Mouse (Mus musculus) midbrain, postnatal 0 days (tissue): Measurements from ENCODE around the gene Myh7b. TPM values are rescaled to one million over a fixed set of nuclear protein-coding genes. Genes with fewer than 3 reads are reported as not detected.

Experiments
- ATAC-seq: fragments of 200-750 bp; cut with Nextera tagmentation; 2 replicates; pipeline ENCODE4 v1.8.0; 2017; ENCODE audit warnings: moderate number of reproducible peaks, mild to moderate bottlenecking, moderate TSS enrichment, moderate library complexity; ENCODE audit not compliant: low FRiP score
- DNase-seq: peaks from one replicate; pipeline ENCODE4 v3.0.0-alpha.2; 2015; ENCODE audit warnings: low spot score
- H3K27ac ChIP-seq: fragments of 300-500 bp; sonication (generic); 2 replicates; pipeline ENCODE4 v1.5.1; 2014; ENCODE audit warnings: low read depth, mild to moderate bottlenecking, low read length, mixed read lengths
- H3K27me3 ChIP-seq: fragments of 300-500 bp; sonication (generic); 2 replicates; pipeline ENCODE4 v1.6.1; 2014; ENCODE audit warnings: low read length, control low read depth, mixed read lengths; ENCODE audit not compliant: insufficient read depth
- H3K36me3 ChIP-seq: fragments of 300-500 bp; sonication (generic); 2 replicates; pipeline ENCODE4 v1.6.1; 2014; ENCODE audit warnings: low read length, control low read depth, mixed read lengths; ENCODE audit not compliant: insufficient read depth
- H3K4me1 ChIP-seq: fragments of 300-500 bp; sonication (generic); 2 replicates; pipeline ENCODE4 v1.6.1; 2014; ENCODE audit warnings: mild to moderate bottlenecking, control low read depth, antibody characterized with exemption, low read length, mixed read lengths; ENCODE audit not compliant: insufficient read depth
- H3K4me2 ChIP-seq: fragments of 300-500 bp; sonication (generic); 2 replicates; pipeline ENCODE4 v1.6.1; 2014; ENCODE audit warnings: low read depth, mild to moderate bottlenecking, low read length, mixed read lengths; ENCODE audit not compliant: poor library complexity, severe bottlenecking
- H3K4me3 ChIP-seq: fragments of 300-500 bp; sonication (generic); 2 replicates; pipeline ENCODE4 v1.5.1; 2014; ENCODE audit warnings: low read depth, mild to moderate bottlenecking, low read length, moderate library complexity
- H3K9ac ChIP-seq: fragments of 300-500 bp; sonication (generic); replicated peaks from 2 replicates; pipeline ENCODE4 v1.6.1; 2014; ENCODE audit warnings: mild to moderate bottlenecking, low read length, moderate library complexity, mixed read lengths; ENCODE audit not compliant: poor library complexity, severe bottlenecking
- H3K9me3 ChIP-seq: fragments of 300-500 bp; sonication (generic); 2 replicates; pipeline ENCODE4 v1.6.1; 2016; ENCODE audit warnings: low read length, control low read depth
- CTCF ChIP-seq: IDR thresholded peaks from 2 replicates; pipeline ENCODE4 v1.5.1; 2016; ENCODE audit warnings: antibody characterized with exemption, mild to moderate bottlenecking
- WGBS: fragments of 180-500 bp; shearing (Covaris S2); extraction: QIAGEN DNeasy Blood & Tissue Kit; methylation state at CpG from one replicate; pipeline ENCODE4 v1.1.7; 2014; 5-methylcytosine and 5-hydroxymethylcytosine counted together
- polyA plus RNA-seq: library from polyadenylated mRNA; unstranded; fragments of >200 nt; fragmentation: Nextera tagmentation; extraction: Ambion mirVana; gene quantifications from 2 replicates; pipeline ENCODE4 v1.2.1, GENCODE M21; 2015
- total RNA-seq: library from RNA; depleted of rRNA; stranded (reverse); fragments of >200 nt; gene quantifications from 2 replicates; pipeline ENCODE4 v1.2.3, GENCODE M21; 2014

The Myh7b gene
- total and polyA plus RNA-seq, 2 experiments from 2014 or later: 0.38 to 3.4 TPM

DNA sequence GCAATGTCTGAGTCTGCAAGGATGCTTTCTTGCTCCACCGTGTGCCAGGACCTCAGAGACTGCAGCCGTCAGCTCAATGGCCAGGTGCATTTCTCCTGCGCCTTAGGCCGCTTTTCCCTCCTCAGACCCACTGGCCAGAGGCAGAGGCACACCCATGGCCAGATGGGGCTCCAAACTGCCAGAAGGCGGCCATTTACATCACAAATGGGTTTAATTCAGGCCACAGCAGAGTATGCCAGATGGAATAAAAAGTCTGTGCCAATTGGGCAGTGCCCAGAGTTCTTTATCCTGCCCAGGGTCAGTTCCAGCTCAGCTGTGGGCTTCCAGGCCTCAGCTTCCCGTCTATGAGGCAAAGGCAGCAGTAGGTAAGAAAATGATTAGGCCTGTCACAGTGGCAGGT is 29.6 kb downstream of the Myh7b start:
- TF ChIP-seq CTCF: no peak
- H3K36me3 ChIP-seq: peaks cover 88% of the 10 kb centered on the region
- no peak overlapping the region for H3K4me3 ChIP-seq
- H3K27ac ChIP-seq: no peak overlapping the region
- WGBS: 59% methylated on average over 6 of the region's 6 CpGs
- DNase-seq (peak; percentile 87), ATAC-seq (no peak)
- no peaks in the 10 kb centered on the region for H3K9me3 ChIP-seq
- peak overlapping the region; percentile 24; the same call in 1 of the 2 replicates for H3K9ac ChIP-seq
- no peaks in the 10 kb centered on the region for H3K27me3 ChIP-seq
- H3K4me1 ChIP-seq: no peaks in the 10 kb centered on the region
- no peak overlapping the region for H3K4me2 ChIP-seq

- Histone ChIP-seq H3K36me3 (peaks cover 76% of the 10 kb centered on the region), H3K9me3 (no peaks in the 10 kb centered on the region), H3K27ac (no peak overlapping the region), H3K27me3 (no peaks in the 10 kb centered on the region), H3K9ac (no peak overlapping the region), H3K4me1 (no peaks in the 10 kb centered on the region), H3K4me3 (no peak overlapping the region), H3K4me2 (no peak overlapping the region)
- WGBS: 69% methylated on average over 18 of the region's 18 CpGs
- ATAC-seq: no peak
- no peak for TF ChIP-seq CTCF
- peak; percentile 70 for DNase-seq
Observed at GRCm38 (mm10) chr2:155641540-155642472, 30.8 kb downstream of the Myh7b start.

- no peak overlapping the region for H3K9ac ChIP-seq
- WGBS: 86% methylated on average over 7 of the region's 7 CpGs
- H3K36me3 ChIP-seq: peaks cover 59% of the 10 kb centered on the region
- no peaks in the 10 kb centered on the region for H3K9me3 ChIP-seq
- DNase-seq (no peak), ATAC-seq (no peak)
- no peaks in the 10 kb centered on the region for H3K27me3 ChIP-seq
- H3K27ac ChIP-seq: no peak overlapping the region
- TF ChIP-seq CTCF: no peak
- H3K4me2 ChIP-seq: no peak overlapping the region
- no peaks in the 10 kb centered on the region for H3K4me1 ChIP-seq
- H3K4me3 ChIP-seq: no peak overlapping the region
Observed at GRCm38 (mm10) chr2:155645746-155646145, 34.7 kb downstream of the Myh7b start.

DNA sequence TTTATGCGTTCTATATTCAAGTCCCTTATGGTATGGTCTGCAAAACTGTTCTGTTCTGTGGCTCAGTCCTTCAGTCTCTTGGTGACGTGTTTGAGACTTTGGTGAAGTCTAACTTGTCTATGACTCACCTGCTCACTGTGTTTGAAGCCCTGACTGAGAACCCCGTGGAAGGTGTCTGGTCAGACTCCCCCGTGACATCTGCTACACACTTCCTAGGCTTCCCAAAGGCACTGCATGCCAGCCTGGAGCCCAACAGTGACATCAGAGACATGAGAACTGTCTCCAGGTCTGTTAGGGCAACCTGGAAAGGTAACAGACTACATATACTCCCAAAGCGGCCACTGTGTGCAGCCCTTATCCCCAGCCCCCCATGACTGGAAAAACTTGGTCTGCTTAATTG is 41.6 kb downstream of the Myh7b start:
- H3K9ac ChIP-seq: no peak overlapping the region

DNA sequence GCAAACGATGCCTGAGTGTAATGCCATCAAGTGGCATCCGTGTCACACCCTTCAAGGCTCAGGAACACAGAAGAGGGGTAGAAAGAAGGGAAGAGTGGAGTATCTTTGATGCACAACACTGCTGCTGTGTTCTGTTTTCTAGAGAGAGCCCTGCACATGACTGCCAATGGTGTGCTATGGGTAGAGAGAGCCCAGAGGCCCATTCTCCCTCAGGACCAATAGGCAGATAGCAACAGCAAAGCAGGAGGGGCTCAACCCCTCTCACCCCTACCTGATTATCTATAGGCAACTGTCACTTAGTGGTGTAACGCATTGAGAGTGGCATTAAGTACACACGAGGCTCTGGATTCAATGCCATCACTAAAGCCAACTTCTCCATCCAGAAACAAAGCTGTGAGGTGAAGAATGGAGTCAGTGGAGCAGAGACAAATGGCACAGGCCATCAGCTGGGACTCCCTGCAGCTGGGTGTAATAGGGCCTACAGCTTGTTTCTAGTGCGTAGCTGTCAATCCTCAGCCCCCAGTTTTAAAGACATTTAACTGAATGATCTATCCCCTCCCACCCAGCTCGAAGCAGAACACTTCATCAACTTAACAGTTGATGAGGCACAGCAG is 44.9 kb downstream of the Myh7b start:
- Histone ChIP-seq H3K9me3 (no peaks in the 10 kb centered on the region), H3K4me1 (no peaks in the 10 kb centered on the region), H3K9ac (no peak overlapping the region), H3K27me3 (no peaks in the 10 kb centered on the region), H3K4me3 (no peak overlapping the region), H3K36me3 (peaks cover 49% of the 10 kb centered on the region), H3K27ac (no peak overlapping the region), H3K4me2 (no peak overlapping the region)
- DNase-seq (no peak), ATAC-seq (no peak)
- TF ChIP-seq CTCF: no peak
- 53% methylated on average over 6 of the region's 6 CpGs for WGBS

More for the DNA sequence above, 41.6 kb downstream of the Myh7b start:
- no peaks in the 10 kb centered on the region for H3K9me3 ChIP-seq
- DNase-seq: no peak
- H3K4me1 ChIP-seq: no peaks in the 10 kb centered on the region
- no peak overlapping the region for H3K27ac ChIP-seq
- peaks cover 49% of the 10 kb centered on the region for H3K36me3 ChIP-seq
- 97% methylated on average over 5 of the region's 5 CpGs for WGBS
- no peak for ATAC-seq
- H3K4me3 ChIP-seq: no peak overlapping the region
- no peak for TF ChIP-seq CTCF
- no peak overlapping the region for H3K4me2 ChIP-seq
- no peaks in the 10 kb centered on the region for H3K27me3 ChIP-seq

GRCm38 (mm10) chr2:155662390-155662789 is 51.4 kb downstream of the Myh7b start:
- Histone ChIP-seq H3K27ac (no peak overlapping the region), H3K27me3 (no peaks in the 10 kb centered on the region), H3K36me3 (peaks cover 58% of the 10 kb centered on the region), H3K9ac (no peak overlapping the region), H3K9me3 (no peaks in the 10 kb centered on the region), H3K4me1 (no peaks in the 10 kb centered on the region), H3K4me3 (no peak overlapping the region), H3K4me2 (no peak overlapping the region)
- 94% methylated on average over 5 of the region's 5 CpGs for WGBS
- ATAC-seq: no peak
- no peak for DNase-seq
- no peak for TF ChIP-seq CTCF
